Mouse (Mus musculus): ENCODE results near the gene H2al1d. TPM values are rescaled to one million over a fixed set of nuclear protein-coding genes. Genes with fewer than 3 reads are reported as not detected.
"Not testable (repeated sequence)": the region's sequence is repeated elsewhere in the genome, so short reads cannot be mapped to it uniquely, and the experiment has no call there.

Gene H2al1d
- polyA plus RNA-seq, 1 experiment from 2014 or later: not detected

GRCm38 (mm10) chrX:11298957-11299356 is 9.7 kb upstream of the H2al1d start, which contains the start of gene H2al1a:
Gene H2al1a, plus strand, starts transcription at chrX:11299257.
- not testable (repeated sequence) for H3K4me2 ChIP-seq (ENCODE audit: low read depth, low read length); H3K27me3 ChIP-seq (ENCODE audit: control insufficient read depth, insufficient read depth, low read depth, low read length); H3K9ac ChIP-seq (ENCODE audit: low read length); ATAC-seq (ENCODE audit: low read depth); H3K4me1 ChIP-seq (replicated peaks; ENCODE audit: control insufficient read depth, insufficient read depth, low read length); H3K9me3 ChIP-seq (ENCODE audit: control insufficient read depth, low read length); H3K27ac ChIP-seq (ENCODE audit: low read length); H3K36me3 ChIP-seq (ENCODE audit: control insufficient read depth, insufficient read depth, low read length); H3K4me3 ChIP-seq (ENCODE audit: low read length)
- WGBS: no CpG with 5 or more reads among the region's 3 CpGs

DNA sequence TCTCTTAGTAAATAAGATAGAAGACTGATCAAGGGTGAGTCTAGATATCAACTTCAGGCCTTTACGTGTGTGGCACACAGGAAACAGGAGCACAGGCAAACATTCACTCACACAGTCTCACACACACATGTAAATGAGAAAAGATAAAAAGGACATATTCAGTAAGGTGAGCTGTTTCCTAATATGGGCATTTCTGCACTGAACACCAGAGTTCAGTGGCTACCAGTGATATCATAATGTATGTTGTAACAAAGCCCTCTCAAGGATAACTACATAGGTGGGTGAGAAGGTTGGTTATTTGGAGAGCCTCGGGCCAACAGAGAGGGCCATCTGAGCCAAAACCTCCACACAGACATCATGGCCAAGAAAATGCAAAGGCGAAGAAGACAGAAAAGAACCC is 6.5 kb upstream of the H2al1d start, which contains the start of gene H2al1b:
TSS of gene H2al1b (plus strand) at position 301 of the 400 bp plus-strand sequence.
- not testable (repeated sequence) for H3K27ac ChIP-seq (ENCODE audit: low read length); H3K36me3 ChIP-seq (ENCODE audit: control insufficient read depth, insufficient read depth, low read length); H3K4me1 ChIP-seq (replicated peaks; ENCODE audit: control insufficient read depth, insufficient read depth, low read length); H3K9ac ChIP-seq (ENCODE audit: low read length); H3K27me3 ChIP-seq (ENCODE audit: control insufficient read depth, insufficient read depth, low read depth, low read length); H3K4me2 ChIP-seq (ENCODE audit: low read depth, low read length); H3K4me3 ChIP-seq (ENCODE audit: low read length); H3K9me3 ChIP-seq (ENCODE audit: control insufficient read depth, low read length); ATAC-seq (ENCODE audit: low read depth)
- 100% methylated on average over 1 of the region's 3 CpGs for WGBS

DNA sequence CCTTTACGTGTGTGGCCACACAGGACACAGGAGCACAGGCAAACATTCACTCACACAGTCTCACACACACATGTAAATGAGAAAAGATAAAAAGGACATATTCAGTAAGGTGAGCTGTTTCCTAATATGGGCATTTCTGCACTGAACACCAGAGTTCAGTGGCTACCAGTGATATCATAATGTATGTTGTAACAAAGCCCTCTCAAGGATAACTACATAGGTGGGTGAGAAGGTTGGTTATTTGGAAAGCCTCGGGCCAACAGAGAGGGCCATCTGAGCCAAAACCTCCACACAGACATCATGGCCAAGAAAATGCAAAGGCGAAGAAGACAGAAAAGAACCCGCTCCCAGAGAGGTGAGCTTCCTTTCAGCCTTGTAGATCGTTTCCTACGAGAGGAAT is 3.3 kb upstream of the H2al1d start, which contains the start of gene H2al1c:
TSS of gene H2al1c (plus strand) at position 301 of the 400 bp plus-strand sequence.
- not testable (repeated sequence) for H3K4me3 ChIP-seq (ENCODE audit: low read length); H3K36me3 ChIP-seq (ENCODE audit: control insufficient read depth, insufficient read depth, low read length); H3K9me3 ChIP-seq (ENCODE audit: control insufficient read depth, low read length); ATAC-seq (ENCODE audit: low read depth); H3K27ac ChIP-seq (ENCODE audit: low read length); H3K4me1 ChIP-seq (replicated peaks; ENCODE audit: control insufficient read depth, insufficient read depth, low read length); H3K9ac ChIP-seq (ENCODE audit: low read length); H3K4me2 ChIP-seq (ENCODE audit: low read depth, low read length); H3K27me3 ChIP-seq (ENCODE audit: control insufficient read depth, insufficient read depth, low read depth, low read length)
- WGBS: 69% methylated on average over 1 of the region's 6 CpGs

DNA sequence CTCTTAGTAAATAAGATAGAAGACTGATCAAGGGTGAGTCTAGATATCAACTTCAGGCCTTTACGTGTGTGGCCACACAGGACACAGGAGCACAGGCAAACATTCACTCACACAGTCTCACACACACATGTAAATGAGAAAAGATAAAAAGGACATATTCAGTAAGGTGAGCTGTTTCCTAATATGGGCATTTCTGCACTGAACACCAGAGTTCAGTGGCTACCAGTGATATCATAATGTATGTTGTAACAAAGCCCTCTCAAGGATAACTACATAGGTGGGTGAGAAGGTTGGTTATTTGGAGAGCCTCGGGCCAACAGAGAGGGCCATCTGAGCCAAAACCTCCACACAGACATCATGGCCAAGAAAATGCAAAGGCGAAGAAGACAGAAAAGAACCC is 3.0 kb downstream of the H2al1d start, which contains the start of gene H2al1e:
TSS of gene H2al1e (plus strand) at position 301 of the 400 bp plus-strand sequence.
- H3K4me3 ChIP-seq (ENCODE audit: low read length); H3K9ac ChIP-seq (ENCODE audit: low read length); H3K27me3 ChIP-seq (ENCODE audit: control insufficient read depth, insufficient read depth, low read depth, low read length); H3K27ac ChIP-seq (ENCODE audit: low read length); H3K4me1 ChIP-seq (replicated peaks; ENCODE audit: control insufficient read depth, insufficient read depth, low read length); H3K36me3 ChIP-seq (ENCODE audit: control insufficient read depth, insufficient read depth, low read length); H3K9me3 ChIP-seq (ENCODE audit: control insufficient read depth, low read length); ATAC-seq (ENCODE audit: low read depth); H3K4me2 ChIP-seq (ENCODE audit: low read depth, low read length): not testable (repeated sequence)
- no CpG with 5 or more reads among the region's 3 CpGs for WGBS

GRCm38 (mm10) chrX:11314858-11315257 is 6.2 kb downstream of the H2al1d start, which contains the start of gene H2al1f:
Gene H2al1f, plus strand, starts transcription at chrX:11315158.
- WGBS: no CpG with 5 or more reads among the region's 6 CpGs
- not testable (repeated sequence) for H3K27ac ChIP-seq (ENCODE audit: low read length); H3K4me1 ChIP-seq (replicated peaks; ENCODE audit: control insufficient read depth, insufficient read depth, low read length); H3K36me3 ChIP-seq (ENCODE audit: control insufficient read depth, insufficient read depth, low read length); H3K9me3 ChIP-seq (ENCODE audit: control insufficient read depth, low read length); H3K4me2 ChIP-seq (ENCODE audit: low read depth, low read length); ATAC-seq (ENCODE audit: low read depth); H3K27me3 ChIP-seq (ENCODE audit: control insufficient read depth, insufficient read depth, low read depth, low read length); H3K9ac ChIP-seq (ENCODE audit: low read length); H3K4me3 ChIP-seq (ENCODE audit: low read length)

DNA sequence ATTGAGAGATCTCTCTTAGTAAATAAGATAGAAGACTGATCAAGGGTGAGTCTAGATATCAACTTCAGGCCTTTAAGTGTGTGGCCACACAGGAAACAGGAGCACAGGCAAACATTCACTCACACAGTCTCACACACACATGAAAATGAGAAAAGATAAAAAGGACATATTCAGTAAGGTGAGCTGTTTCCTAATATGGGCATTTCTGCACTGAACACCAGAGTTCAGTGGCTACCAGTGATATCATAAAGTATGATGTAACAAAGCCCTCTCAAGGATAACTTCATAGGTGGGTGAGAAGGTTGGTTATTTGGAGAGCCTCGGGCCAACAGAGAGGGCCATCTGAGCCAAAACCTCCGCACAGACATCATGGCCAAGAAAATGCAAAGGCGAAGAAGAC is 9.3 kb downstream of the H2al1d start, which contains the start of gene H2al1g:
TSS of gene H2al1g (plus strand) at position 301 of the 400 bp plus-strand sequence.
- H3K4me2 ChIP-seq (ENCODE audit: low read depth, low read length); H3K36me3 ChIP-seq (ENCODE audit: control insufficient read depth, insufficient read depth, low read length); H3K9me3 ChIP-seq (ENCODE audit: control insufficient read depth, low read length); H3K4me1 ChIP-seq (replicated peaks; ENCODE audit: control insufficient read depth, insufficient read depth, low read length); H3K27me3 ChIP-seq (ENCODE audit: control insufficient read depth, insufficient read depth, low read depth, low read length); H3K4me3 ChIP-seq (ENCODE audit: low read length); ATAC-seq (ENCODE audit: low read depth); H3K27ac ChIP-seq (ENCODE audit: low read length); H3K9ac ChIP-seq (ENCODE audit: low read length): not testable (repeated sequence)
- no CpG with 5 or more reads among the region's 3 CpGs for WGBS

DNA sequence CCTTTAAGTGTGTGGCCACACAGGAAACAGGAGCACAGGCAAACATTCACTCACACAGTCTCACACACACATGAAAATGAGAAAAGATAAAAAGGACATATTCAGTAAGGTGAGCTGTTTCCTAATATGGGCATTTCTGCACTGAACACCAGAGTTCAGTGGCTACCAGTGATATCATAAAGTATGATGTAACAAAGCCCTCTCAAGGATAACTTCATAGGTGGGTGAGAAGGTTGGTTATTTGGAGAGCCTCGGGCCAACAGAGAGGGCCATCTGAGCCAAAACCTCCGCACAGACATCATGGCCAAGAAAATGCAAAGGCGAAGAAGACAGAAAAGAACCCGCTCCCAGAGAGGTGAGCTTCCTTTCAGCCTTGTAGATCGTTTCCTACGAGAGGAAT is 12.6 kb downstream of the H2al1d start, which contains the start of gene H2al1h:
TSS of gene H2al1h (plus strand) at position 301 of the 400 bp plus-strand sequence.
- H3K4me2 ChIP-seq (ENCODE audit: low read depth, low read length); H3K9me3 ChIP-seq (ENCODE audit: control insufficient read depth, low read length); H3K36me3 ChIP-seq (ENCODE audit: control insufficient read depth, insufficient read depth, low read length); H3K9ac ChIP-seq (ENCODE audit: low read length); H3K4me3 ChIP-seq (ENCODE audit: low read length); H3K27ac ChIP-seq (ENCODE audit: low read length); H3K27me3 ChIP-seq (ENCODE audit: control insufficient read depth, insufficient read depth, low read depth, low read length); H3K4me1 ChIP-seq (replicated peaks; ENCODE audit: control insufficient read depth, insufficient read depth, low read length); ATAC-seq (ENCODE audit: low read depth): not testable (repeated sequence)
- WGBS: no CpG with 5 or more reads among the region's 6 CpGs

DNA sequence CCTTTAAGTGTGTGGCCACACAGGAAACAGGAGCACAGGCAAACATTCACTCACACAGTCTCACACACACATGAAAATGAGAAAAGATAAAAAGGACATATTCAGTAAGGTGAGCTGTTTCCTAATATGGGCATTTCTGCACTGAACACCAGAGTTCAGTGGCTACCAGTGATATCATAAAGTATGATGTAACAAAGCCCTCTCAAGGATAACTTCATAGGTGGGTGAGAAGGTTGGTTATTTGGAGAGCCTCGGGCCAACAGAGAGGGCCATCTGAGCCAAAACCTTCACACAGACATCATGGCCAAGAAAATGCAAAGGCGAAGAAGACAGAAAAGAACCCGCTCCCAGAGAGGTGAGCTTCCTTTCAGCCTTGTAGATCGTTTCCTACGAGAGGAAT is 15.7 kb downstream of the H2al1d start, which contains the start of gene H2al1i:
TSS of gene H2al1i (plus strand) at position 301 of the 400 bp plus-strand sequence.
- not testable (repeated sequence) for H3K4me2 ChIP-seq (ENCODE audit: low read depth, low read length); H3K9me3 ChIP-seq (ENCODE audit: control insufficient read depth, low read length); H3K9ac ChIP-seq (ENCODE audit: low read length); ATAC-seq (ENCODE audit: low read depth); H3K27ac ChIP-seq (ENCODE audit: low read length); H3K36me3 ChIP-seq (ENCODE audit: control insufficient read depth, insufficient read depth, low read length); H3K27me3 ChIP-seq (ENCODE audit: control insufficient read depth, insufficient read depth, low read depth, low read length); H3K4me1 ChIP-seq (replicated peaks; ENCODE audit: control insufficient read depth, insufficient read depth, low read length); H3K4me3 ChIP-seq (ENCODE audit: low read length)
- WGBS: 75% methylated on average over 1 of the region's 5 CpGs

DNA sequence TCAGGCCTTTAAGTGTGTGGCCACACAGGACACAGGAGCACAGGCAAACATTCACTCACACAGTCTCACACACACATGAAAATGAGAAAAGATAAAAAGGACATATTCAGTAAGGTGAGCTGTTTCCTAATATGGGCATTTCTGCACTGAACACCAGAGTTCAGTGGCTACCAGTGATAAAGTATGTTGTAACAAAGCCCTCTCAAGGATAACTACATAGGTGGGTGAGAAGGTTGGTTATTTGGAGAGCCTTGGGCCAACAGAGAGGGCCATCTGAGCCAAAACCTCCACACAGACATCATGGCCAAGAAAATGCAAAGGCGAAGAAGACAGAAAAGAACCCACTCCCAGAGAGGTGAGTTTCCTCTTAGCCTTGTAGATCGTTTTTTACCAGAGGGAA is 18.9 kb downstream of the H2al1d start, which contains the start of gene H2al1j:
TSS of gene H2al1j (plus strand) at position 301 of the 400 bp plus-strand sequence.
- H3K4me3 ChIP-seq (ENCODE audit: low read length); H3K4me1 ChIP-seq (replicated peaks; ENCODE audit: control insufficient read depth, insufficient read depth, low read length); ATAC-seq (ENCODE audit: low read depth); H3K27ac ChIP-seq (ENCODE audit: low read length); H3K9me3 ChIP-seq (ENCODE audit: control insufficient read depth, low read length); H3K9ac ChIP-seq (ENCODE audit: low read length); H3K36me3 ChIP-seq (ENCODE audit: control insufficient read depth, insufficient read depth, low read length); H3K27me3 ChIP-seq (ENCODE audit: control insufficient read depth, insufficient read depth, low read depth, low read length); H3K4me2 ChIP-seq (ENCODE audit: low read depth, low read length): not testable (repeated sequence)
- WGBS: 85% methylated on average over 2 of the region's 2 CpGs
